Mouse (Mus musculus) adrenal gland, postnatal 14 days (tissue): ENCODE measurements at regions not wholly inside any gene's neighbourhood (a gene's known extent, or its start where the extent isn't known, plus 50 kb on each side); places are given as distances from the start of the nearest gene placed in this dataset.

Experiments used
- DNase-seq: peaks from one replicate; pipeline ENCODE4 v3.0.0; 2021; ENCODE audit warnings: mixed read lengths

GRCm38 (mm10) chr15:14418532-14418931 lies 1245.1 kb upstream of the Cdh6 start:
- peak; percentile 7 for DNase-seq

DNA sequence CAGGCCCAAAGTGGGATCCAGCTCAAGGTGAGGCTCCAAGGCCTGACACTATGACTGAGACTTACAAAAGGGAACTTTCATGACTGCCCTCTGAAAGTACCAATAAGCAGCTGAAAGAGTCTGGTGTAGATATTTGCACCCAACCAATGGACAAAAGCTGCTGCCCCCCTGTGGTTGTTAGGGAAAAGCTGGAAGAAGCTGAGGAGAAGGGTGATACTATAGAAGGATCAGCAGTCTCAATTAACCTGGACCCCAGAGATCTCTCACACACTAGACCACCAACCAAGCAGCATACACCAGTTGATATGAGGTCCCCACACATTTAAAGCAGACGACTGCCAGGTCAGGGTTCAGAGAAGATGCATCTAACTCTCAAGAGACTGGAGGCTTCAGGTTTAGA lies 1211.9 kb upstream of the Cdh6 start:
- DNase-seq, result no peak

DNA sequence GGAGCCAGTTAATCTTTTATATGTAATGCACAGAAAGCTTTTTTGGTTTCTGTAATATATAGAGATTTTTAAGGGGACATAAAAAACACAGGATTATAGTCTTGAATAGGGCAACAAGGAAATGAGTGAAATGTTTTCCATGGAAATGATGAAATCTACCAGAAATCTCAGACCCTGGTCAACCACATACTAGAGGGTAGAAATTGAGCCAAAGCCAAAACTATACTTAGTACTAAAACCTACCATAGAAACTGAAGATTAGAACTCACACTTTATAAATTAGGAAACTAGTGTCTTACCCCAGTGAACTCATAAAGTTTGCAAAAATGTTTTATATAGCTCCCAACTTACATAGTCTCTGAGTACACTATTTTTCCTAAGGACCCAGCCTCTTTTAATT lies 1204.9 kb upstream of the Cdh6 start:
- DNase-seq, result no peak
